Mouse (Mus musculus) ES-Bruce4 (cell line): ENCODE data around the gene Veph1.

Experiments
- CTCF ChIP-seq: IDR thresholded peaks from one replicate; pipeline ENCODE4 v1.8.1; 2011; ENCODE audit warnings: low read depth, low read length
- EP300 ChIP-seq: IDR thresholded peaks from 2 replicates; pipeline ENCODE4 v1.6.1; 2011; ENCODE audit warnings: low read depth, low read length; ENCODE audit not compliant: insufficient read depth
- POLR2A ChIP-seq: IDR thresholded peaks from one replicate; pipeline ENCODE4 v1.8.1; 2011; ENCODE audit warnings: low read length; ENCODE audit not compliant: insufficient read depth

DNA sequence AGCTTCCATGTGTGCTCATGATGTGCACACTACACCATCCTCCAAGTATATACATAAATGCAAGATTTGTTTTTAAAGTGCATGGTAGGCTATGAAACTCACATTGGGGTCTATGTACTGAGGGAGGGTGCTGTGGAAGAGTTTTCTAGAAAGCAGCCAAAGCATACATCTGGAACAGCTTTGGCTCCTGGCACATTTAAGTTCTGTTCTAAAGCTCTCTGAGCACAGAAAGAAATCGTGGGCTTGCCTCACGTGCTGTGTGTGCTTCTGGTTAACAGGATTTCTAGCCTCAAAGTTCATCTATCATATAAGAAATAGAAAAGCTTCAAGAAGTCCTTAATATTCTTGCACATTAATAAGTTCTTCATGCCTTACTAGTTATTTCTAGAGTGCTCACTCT, 204.9 kb downstream of the Veph1 start:
- TF ChIP-seq CTCF (no peak), POLR2A (no peak), EP300 (no peak)
